Mouse (Mus musculus) ovary, postnatal 36 days (tissue): ENCODE data around the gene Ccdc92b.

Source experiments
- DNase-seq: peaks from one replicate; pipeline ENCODE4 v3.0.0; 2022; ENCODE audit warnings: low spot score, mixed read lengths

Ccdc92b gene

DNA sequence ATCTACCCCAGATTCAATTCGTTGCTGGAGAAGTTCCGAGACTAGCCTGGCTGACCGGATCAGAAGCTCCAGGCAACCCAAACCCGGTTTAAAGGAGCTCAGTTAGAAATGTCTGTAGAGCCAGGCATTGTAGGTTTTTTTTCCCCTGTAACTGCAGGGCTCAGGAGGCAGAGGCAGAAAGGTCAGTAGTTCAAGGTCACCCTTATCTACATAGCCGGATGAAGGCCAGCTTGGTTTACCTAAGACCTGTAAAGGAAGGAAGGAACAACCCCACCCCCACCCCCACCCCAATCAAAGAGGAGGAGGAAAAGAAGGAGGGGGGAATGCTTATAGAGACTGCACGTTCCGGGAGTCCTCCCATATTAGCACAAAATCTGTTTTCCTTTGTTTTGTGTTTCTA, 8.0 kb upstream of the Ccdc92b start:
- no peak for DNase-seq

DNA sequence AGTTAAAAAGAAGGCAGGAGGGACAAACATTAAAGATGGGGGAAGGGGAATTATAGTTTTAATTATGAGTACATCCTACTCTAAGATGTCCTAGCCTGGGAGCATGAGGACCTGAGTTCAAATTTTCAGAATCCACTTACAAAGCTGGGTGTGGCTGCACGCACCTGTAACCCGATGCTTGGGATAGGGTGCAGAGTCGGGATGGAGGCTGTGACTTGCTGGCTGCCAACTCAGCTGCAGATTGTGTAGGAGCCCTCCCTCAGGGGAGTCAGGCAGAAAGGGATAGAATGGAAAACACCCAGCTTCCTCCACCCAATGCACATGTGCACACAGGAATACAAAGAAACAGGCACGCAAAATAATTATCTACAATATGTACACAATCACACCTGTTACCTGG, 6.0 kb upstream of the Ccdc92b start:
- no peak for DNase-seq

GRCm38 (mm10) chr11:74615571-74615970, 3.8 kb upstream of the Ccdc92b start:
- no peak for DNase-seq

- no peak for DNase-seq
These were observed 523 bp downstream of the Ccdc92b start for GRCm38 (mm10) chr11:74619956-74620300.

- no peak for DNase-seq
These were observed 2.7 kb downstream of the Ccdc92b start for GRCm38 (mm10) chr11:74621974-74622669.

GRCm38 (mm10) chr11:74623693-74624092, 4.3 kb downstream of the Ccdc92b start:
- peak; percentile 25 for DNase-seq

DNA sequence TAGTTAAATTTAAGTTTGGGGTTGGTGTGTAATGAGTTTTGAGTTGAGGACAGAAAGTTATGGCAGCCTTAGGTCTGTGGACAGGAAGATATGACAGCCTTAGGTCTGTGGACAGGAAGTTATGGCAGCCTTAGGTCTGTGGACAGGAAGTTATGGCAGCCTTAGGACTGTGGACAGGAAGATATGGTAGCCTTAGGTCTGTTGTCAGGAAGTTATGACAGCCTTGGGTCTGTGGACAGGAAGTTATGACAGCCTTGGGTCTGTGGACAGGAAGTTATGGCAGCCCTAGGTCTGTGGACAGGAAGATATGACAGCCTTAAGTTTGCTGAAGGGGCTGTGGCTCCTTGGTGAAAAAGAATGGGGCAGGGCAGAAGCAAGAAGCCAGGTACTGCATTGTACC, 5.9 kb downstream of the Ccdc92b start:
- no peak for DNase-seq

DNA sequence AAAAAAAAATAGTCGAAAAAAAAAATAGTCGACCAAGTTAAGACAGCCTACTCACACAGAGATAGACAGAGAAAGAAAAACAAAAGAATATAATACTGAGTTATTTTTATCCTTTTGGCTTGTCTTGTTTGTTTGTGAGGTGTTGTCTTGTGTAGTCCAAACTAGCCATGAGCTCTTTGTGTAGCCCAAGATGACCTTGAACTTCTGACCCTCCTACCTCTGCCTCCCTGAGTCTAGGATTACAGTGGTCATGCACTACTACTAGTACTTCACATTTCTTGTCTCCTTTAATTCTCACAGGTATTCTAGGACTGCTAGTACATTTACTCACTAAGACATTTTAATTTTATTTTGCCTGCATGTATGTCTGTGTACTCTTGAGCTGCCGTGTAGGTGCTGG, 8.1 kb downstream of the Ccdc92b start:
- DNase-seq, result no peak

DNA sequence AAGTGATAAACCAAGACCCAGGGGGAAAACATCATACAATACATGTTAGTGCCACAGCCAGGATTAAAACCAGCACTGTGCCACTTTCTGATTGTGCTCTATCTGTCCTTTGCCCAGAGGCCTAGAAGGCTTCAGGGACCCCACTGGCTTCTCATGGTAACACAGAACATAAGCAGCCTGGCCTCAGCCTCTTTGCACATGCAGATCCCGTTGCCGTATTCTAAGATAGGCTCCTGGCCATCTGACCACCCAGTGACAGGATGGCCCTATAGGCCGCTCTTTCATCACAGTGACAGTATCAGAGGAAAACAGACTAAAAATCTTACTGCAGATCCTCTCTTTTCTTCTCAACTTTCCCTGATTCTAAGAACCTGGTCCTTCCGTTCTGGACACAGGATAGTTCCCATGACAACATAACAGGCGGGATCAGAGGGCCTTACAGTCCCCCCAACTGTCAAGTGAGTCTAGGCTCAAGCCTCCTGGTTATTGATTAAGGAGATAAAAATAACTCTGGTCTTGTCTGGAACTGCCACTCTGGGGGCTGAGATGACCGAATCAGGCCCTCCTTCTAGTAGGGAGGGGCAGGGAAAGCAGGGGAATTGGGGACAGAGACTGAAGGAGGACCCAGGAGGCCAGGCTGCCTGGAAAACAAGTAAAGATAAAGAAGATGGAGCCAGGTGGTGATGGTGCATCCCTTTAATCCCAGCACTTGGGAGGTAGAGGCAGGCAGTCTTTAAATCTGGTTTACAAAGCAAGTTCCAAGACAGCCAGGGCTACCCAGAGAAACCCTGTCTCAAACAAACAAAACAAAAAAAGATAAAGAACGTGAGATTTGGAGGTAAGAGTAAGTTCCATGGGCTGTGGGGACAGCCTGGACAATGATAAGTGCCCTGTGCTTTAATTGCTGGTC, 12.7 kb downstream of the Ccdc92b start:
- DNase-seq, result no peak

DNA sequence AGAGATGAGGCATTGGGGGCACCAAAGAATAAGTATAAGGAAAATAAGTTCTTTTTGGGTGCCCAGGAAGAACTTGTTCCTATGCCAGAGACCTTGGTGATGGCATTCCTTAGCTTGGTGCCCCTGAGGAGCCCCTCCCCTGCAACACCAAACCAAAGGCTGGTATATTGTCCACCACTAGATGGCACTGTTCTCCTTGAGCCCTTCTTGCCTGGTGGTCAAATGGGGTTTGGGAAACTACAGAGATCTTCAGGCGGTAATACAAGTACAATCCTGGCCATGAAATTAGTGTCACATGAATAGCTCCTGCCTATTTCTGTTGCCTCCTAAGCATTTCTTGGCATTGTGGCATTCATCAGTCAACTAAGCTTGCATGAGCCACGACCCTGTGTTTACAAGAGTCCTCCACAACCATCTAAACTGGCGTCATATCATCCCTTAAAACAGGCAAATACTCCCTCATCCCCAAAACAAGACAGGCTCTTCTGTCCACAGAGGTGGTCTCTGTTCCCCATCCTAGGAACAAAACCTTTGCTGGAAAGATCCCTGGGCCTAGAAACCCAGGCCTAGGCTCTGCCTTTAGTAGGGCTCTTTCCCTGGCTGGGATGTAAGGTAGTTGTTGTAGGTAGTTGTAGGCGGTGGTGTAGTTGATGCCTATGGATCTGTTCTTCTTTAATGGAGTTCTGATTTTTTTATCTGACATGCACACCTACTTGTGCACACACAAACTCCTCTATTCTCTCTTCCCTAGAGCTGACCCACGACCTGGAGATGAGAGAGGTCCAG, 15.3 kb downstream of the Ccdc92b start:
- DNase-seq, result no peak

- DNase-seq, result no peak
These were observed 18.1 kb downstream of the Ccdc92b start for GRCm38 (mm10) chr11:74637486-74637885.

GRCm38 (mm10) chr11:74637971-74638790, 18.8 kb downstream of the Ccdc92b start:
- DNase-seq, result peak; percentile 85

- DNase-seq, result no peak
These were observed 19.5 kb downstream of the Ccdc92b start for GRCm38 (mm10) chr11:74638791-74639411.

DNA sequence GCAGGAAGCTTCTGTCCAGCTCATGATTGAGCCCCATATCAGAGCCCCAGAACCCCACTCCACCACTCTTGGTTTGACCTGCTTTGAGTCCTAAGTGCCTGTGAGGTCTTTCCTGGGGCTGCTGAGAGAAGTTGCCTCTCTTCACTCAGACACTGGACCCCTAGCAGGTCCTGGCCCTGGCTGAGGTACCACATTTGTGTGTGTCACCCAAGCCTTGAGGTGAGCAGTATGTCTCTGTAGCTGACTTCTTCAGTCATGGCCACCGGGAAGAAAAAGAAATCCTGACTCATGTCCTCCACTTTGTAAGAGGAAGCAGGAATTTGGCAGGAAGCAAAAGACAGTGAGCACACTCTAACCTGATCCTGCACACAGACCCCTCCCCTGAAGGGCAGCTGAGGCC, 20.2 kb downstream of the Ccdc92b start:
- DNase-seq, result no peak

DNA sequence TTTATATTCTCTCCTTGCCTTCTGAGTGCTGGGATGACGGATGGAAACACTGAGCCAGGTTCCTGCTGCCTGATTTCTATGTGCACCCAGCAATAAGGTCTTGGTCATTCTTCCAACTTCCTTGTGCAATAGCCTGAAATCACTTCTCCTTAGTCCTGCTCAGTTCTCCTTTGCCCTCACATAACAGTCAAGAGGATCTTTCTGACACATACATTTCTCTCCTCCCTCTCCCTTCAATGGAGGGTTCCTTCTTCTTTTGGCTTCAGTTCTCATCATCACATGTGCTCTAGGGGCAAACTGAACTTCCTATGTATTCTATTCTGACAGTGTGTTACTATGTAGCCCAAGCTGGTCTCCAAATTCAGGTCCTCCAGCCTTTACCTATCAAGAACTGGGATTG, 28.6 kb downstream of the Ccdc92b start:
- DNase-seq, result no peak

- no peak for DNase-seq
These were observed 29.3 kb downstream of the Ccdc92b start for GRCm38 (mm10) chr11:74648676-74649075.

- DNase-seq, result peak; percentile 99
These were observed 29.8 kb downstream of the Ccdc92b start, which contains the start of gene Cluh for GRCm38 (mm10) chr11:74649095-74649646. TSS of gene Cluh (plus strand) at chr11:74649495.

GRCm38 (mm10) chr11:74649647-74650551, 30.5 kb downstream of the Ccdc92b start:
- peak; percentile 34 for DNase-seq

DNA sequence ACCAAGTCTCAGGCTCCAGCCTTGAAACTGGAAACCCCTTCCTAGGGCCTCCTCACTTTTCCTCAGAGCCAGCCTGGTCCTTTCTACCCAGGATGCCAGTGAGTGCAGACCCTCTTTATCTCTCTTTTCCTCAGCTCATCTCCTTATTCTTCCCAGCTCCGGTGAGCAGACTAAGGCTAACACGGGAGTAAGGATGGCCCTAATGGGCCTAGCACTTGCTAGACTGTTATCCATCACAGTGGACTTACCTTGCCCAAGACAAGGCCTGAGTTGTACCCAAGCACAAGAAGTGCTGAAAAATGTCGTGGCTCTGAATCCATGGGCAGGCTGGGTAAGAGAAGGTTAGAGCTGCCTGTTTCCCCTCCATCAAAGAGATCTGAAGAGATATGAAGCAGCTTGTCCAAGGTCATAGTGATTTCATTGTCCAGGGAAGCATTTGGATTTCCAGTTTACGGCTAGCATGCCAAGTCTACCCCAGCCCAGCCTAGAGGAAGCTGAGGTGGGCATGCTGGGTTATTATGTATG, 31.2 kb downstream of the Ccdc92b start:
- no peak for DNase-seq

- DNase-seq, result peak; percentile 68
These were observed 33.4 kb downstream of the Ccdc92b start for GRCm38 (mm10) chr11:74652791-74653191.
